Mouse (Mus musculus): Measurements from ENCODE around the gene Kcnq2. TPM values are rescaled to one million over a fixed set of nuclear protein-coding genes. Genes with fewer than 3 reads are reported as not detected.

The Kcnq2 gene
- polyA plus RNA-seq, 1 experiment from 2014 or later: 0.10 TPM

GRCm38 (mm10) chr2:181070136-181070535, 65.0 kb downstream of the Kcnq2 start:
- Histone ChIP-seq H3K36me3 (ENCODE audit: control insufficient read depth, insufficient read depth, low read length) (no peaks in the 10 kb centered on the region), H3K27ac (ENCODE audit: low read length) (no peak overlapping the region), H3K4me3 (ENCODE audit: low read length) (no peak overlapping the region), H3K4me1 (replicated peaks; ENCODE audit: control insufficient read depth, insufficient read depth, low read length) (no peaks in the 10 kb centered on the region), H3K9ac (ENCODE audit: low read length) (no peak overlapping the region), H3K9me3 (ENCODE audit: control insufficient read depth, low read length) (no peaks in the 10 kb centered on the region), H3K4me2 (ENCODE audit: low read depth, low read length) (no peak overlapping the region), H3K27me3 (ENCODE audit: control insufficient read depth, insufficient read depth, low read depth, low read length) (no peaks in the 10 kb centered on the region)
- ATAC-seq (ENCODE audit: low read depth): no peak
- WGBS: 18% methylated on average over 7 of the region's 7 CpGs

GRCm38 (mm10) chr2:181068499-181068898, 66.6 kb downstream of the Kcnq2 start:
- Histone ChIP-seq H3K36me3 (ENCODE audit: control insufficient read depth, insufficient read depth, low read length) (no peaks in the 10 kb centered on the region), H3K4me2 (ENCODE audit: low read depth, low read length) (no peak overlapping the region), H3K4me1 (replicated peaks; ENCODE audit: control insufficient read depth, insufficient read depth, low read length) (no peaks in the 10 kb centered on the region), H3K27me3 (ENCODE audit: control insufficient read depth, insufficient read depth, low read depth, low read length) (no peaks in the 10 kb centered on the region), H3K9ac (ENCODE audit: low read length) (no peak overlapping the region), H3K4me3 (ENCODE audit: low read length) (no peak overlapping the region), H3K27ac (ENCODE audit: low read length) (no peak overlapping the region), H3K9me3 (ENCODE audit: control insufficient read depth, low read length) (no peaks in the 10 kb centered on the region)
- no peak for ATAC-seq (ENCODE audit: low read depth)
- 62% methylated on average over 5 of the region's 5 CpGs for WGBS

GRCm38 (mm10) chr2:181065827-181066226, 69.3 kb downstream of the Kcnq2 start:
- Histone ChIP-seq H3K9me3 (ENCODE audit: control insufficient read depth, low read length) (no peaks in the 10 kb centered on the region), H3K36me3 (ENCODE audit: control insufficient read depth, insufficient read depth, low read length) (no peaks in the 10 kb centered on the region), H3K4me1 (replicated peaks; ENCODE audit: control insufficient read depth, insufficient read depth, low read length) (no peaks in the 10 kb centered on the region), H3K4me2 (ENCODE audit: low read depth, low read length) (no peak overlapping the region), H3K9ac (ENCODE audit: low read length) (no peak overlapping the region), H3K27me3 (ENCODE audit: control insufficient read depth, insufficient read depth, low read depth, low read length) (no peaks in the 10 kb centered on the region), H3K4me3 (ENCODE audit: low read length) (no peak overlapping the region), H3K27ac (ENCODE audit: low read length) (no peak overlapping the region)
- 33% methylated on average over 4 of the region's 4 CpGs for WGBS
- ATAC-seq (ENCODE audit: low read depth): no peak

- Histone ChIP-seq H3K27me3 (ENCODE audit: control insufficient read depth, insufficient read depth, low read depth, low read length) (no peaks in the 10 kb centered on the region), H3K9me3 (ENCODE audit: control insufficient read depth, low read length) (no peaks in the 10 kb centered on the region), H3K9ac (ENCODE audit: low read length) (no peak overlapping the region), H3K27ac (ENCODE audit: low read length) (no peak overlapping the region), H3K4me3 (ENCODE audit: low read length) (no peak overlapping the region), H3K36me3 (ENCODE audit: control insufficient read depth, insufficient read depth, low read length) (no peaks in the 10 kb centered on the region), H3K4me2 (ENCODE audit: low read depth, low read length) (no peak overlapping the region), H3K4me1 (replicated peaks; ENCODE audit: control insufficient read depth, insufficient read depth, low read length) (no peaks in the 10 kb centered on the region)
- WGBS: 15% methylated on average over 5 of the region's 5 CpGs
- ATAC-seq (ENCODE audit: low read depth): no peak
These were observed 75.0 kb downstream of the Kcnq2 start for GRCm38 (mm10) chr2:181060127-181060526.

GRCm38 (mm10) chr2:181058193-181058592, 76.9 kb downstream of the Kcnq2 start:
- H3K4me3 ChIP-seq (ENCODE audit: low read length): no peak overlapping the region
- ATAC-seq (ENCODE audit: low read depth): no peak
- no peaks in the 10 kb centered on the region for H3K9me3 ChIP-seq (ENCODE audit: control insufficient read depth, low read length)
- H3K9ac ChIP-seq (ENCODE audit: low read length): no peak overlapping the region
- H3K36me3 ChIP-seq (ENCODE audit: control insufficient read depth, insufficient read depth, low read length): no peaks in the 10 kb centered on the region
- WGBS: 17% methylated on average over 3 of the region's 3 CpGs
- no peak overlapping the region for H3K4me2 ChIP-seq (ENCODE audit: low read depth, low read length)
- H3K27ac ChIP-seq (ENCODE audit: low read length): no peak overlapping the region
- no peaks in the 10 kb centered on the region for H3K27me3 ChIP-seq (ENCODE audit: control insufficient read depth, insufficient read depth, low read depth, low read length)
- no peaks in the 10 kb centered on the region for H3K4me1 ChIP-seq (replicated peaks; ENCODE audit: control insufficient read depth, insufficient read depth, low read length)

- no peak for ATAC-seq (ENCODE audit: low read depth)
- Histone ChIP-seq H3K36me3 (ENCODE audit: control insufficient read depth, insufficient read depth, low read length) (no peaks in the 10 kb centered on the region), H3K9ac (ENCODE audit: low read length) (no peak overlapping the region), H3K4me2 (ENCODE audit: low read depth, low read length) (no peak overlapping the region), H3K4me1 (replicated peaks; ENCODE audit: control insufficient read depth, insufficient read depth, low read length) (no peaks in the 10 kb centered on the region), H3K27ac (ENCODE audit: low read length) (no peak overlapping the region), H3K4me3 (ENCODE audit: low read length) (no peak overlapping the region), H3K27me3 (ENCODE audit: control insufficient read depth, insufficient read depth, low read depth, low read length) (no peaks in the 10 kb centered on the region), H3K9me3 (ENCODE audit: control insufficient read depth, low read length) (no peaks in the 10 kb centered on the region)
- WGBS: 12% methylated on average over 8 of the region's 8 CpGs
These were observed 77.8 kb downstream of the Kcnq2 start for GRCm38 (mm10) chr2:181057341-181057740.

- Histone ChIP-seq H3K27me3 (ENCODE audit: control insufficient read depth, insufficient read depth, low read depth, low read length) (no peaks in the 10 kb centered on the region), H3K4me1 (replicated peaks; ENCODE audit: control insufficient read depth, insufficient read depth, low read length) (no peaks in the 10 kb centered on the region), H3K36me3 (ENCODE audit: control insufficient read depth, insufficient read depth, low read length) (no peaks in the 10 kb centered on the region), H3K9ac (ENCODE audit: low read length) (no peak overlapping the region), H3K27ac (ENCODE audit: low read length) (no peak overlapping the region), H3K4me2 (ENCODE audit: low read depth, low read length) (no peak overlapping the region), H3K9me3 (ENCODE audit: control insufficient read depth, low read length) (no peaks in the 10 kb centered on the region), H3K4me3 (ENCODE audit: low read length) (no peak overlapping the region)
- WGBS: 100% methylated on average over 1 of the region's 1 CpGs
- ATAC-seq (ENCODE audit: low read depth): no peak
These were observed 82.9 kb downstream of the Kcnq2 start for GRCm38 (mm10) chr2:181052171-181052570.

GRCm38 (mm10) chr2:181048986-181049385, 86.1 kb downstream of the Kcnq2 start:
- Histone ChIP-seq H3K4me3 (ENCODE audit: low read length) (no peak overlapping the region), H3K9ac (ENCODE audit: low read length) (no peak overlapping the region), H3K36me3 (ENCODE audit: control insufficient read depth, insufficient read depth, low read length) (no peaks in the 10 kb centered on the region), H3K4me1 (replicated peaks; ENCODE audit: control insufficient read depth, insufficient read depth, low read length) (no peaks in the 10 kb centered on the region), H3K27ac (ENCODE audit: low read length) (no peak overlapping the region), H3K4me2 (ENCODE audit: low read depth, low read length) (no peak overlapping the region), H3K27me3 (ENCODE audit: control insufficient read depth, insufficient read depth, low read depth, low read length) (no peaks in the 10 kb centered on the region), H3K9me3 (ENCODE audit: control insufficient read depth, low read length) (no peaks in the 10 kb centered on the region)
- no peak for ATAC-seq (ENCODE audit: low read depth)
- 71% methylated on average over 9 of the region's 9 CpGs for WGBS

GRCm38 (mm10) chr2:181048252-181048945, 86.7 kb downstream of the Kcnq2 start:
- no peak overlapping the region for H3K27ac ChIP-seq (ENCODE audit: low read length)
- no peak overlapping the region for H3K9ac ChIP-seq (ENCODE audit: low read length)
- H3K36me3 ChIP-seq (ENCODE audit: control insufficient read depth, insufficient read depth, low read length): no peaks in the 10 kb centered on the region
- no peak overlapping the region for H3K4me3 ChIP-seq (ENCODE audit: low read length)
- H3K4me1 ChIP-seq (replicated peaks; ENCODE audit: control insufficient read depth, insufficient read depth, low read length): no peaks in the 10 kb centered on the region
- no peaks in the 10 kb centered on the region for H3K27me3 ChIP-seq (ENCODE audit: control insufficient read depth, insufficient read depth, low read depth, low read length)
- no peaks in the 10 kb centered on the region for H3K9me3 ChIP-seq (ENCODE audit: control insufficient read depth, low read length)
- no peak overlapping the region for H3K4me2 ChIP-seq (ENCODE audit: low read depth, low read length)
- WGBS: 41% methylated on average over 7 of the region's 7 CpGs
- 0 out of 2 replicates have a peak, but pooled peaks have one; percentile 28 for ATAC-seq (ENCODE audit: low read depth)

Data from lung, embryonic 16.5 days (tissue).